Mouse (Mus musculus) left cerebral cortex, adult 6 months (tissue): Measurements from ENCODE around the gene Mtf2. TPM values are rescaled to one million over a fixed set of nuclear protein-coding genes. Genes with fewer than 3 reads are reported as not detected.

Experiments used
- long read RNA-seq, 2 experiments: library from polyadenylated mRNA; unstranded; transcript quantifications; one replicate each; pipeline ENCODE4 v2.0.0; 2019 to 2020
- polyA plus RNA-seq: library from polyadenylated mRNA; unstranded; fragments of <200 nt; fragmentation: Nextera tagmentation; gene quantifications from 2 replicates; pipeline ENCODE4 v1.2.3, GENCODE M21; 2021

Mtf2 gene
- polyA plus RNA-seq: 19.7 and 24.5 TPM in 2 replicates
- long read RNA-seq, experiment 1, full-length matches to known transcripts: 8 of 58 reads
- long read RNA-seq, experiment 1, partial matches to known transcripts: 23 of 58 reads
- long read RNA-seq, experiment 1, other reads (novel, unspliced or antisense): 27 of 58 reads
- long read RNA-seq, experiment 2, partial matches to known transcripts: 13 of 22 reads
- long read RNA-seq, experiment 2, other reads (novel, unspliced or antisense): 8 of 22 reads

GRCm38 (mm10) chr5:108065465-108066411 is at the start of gene Mtf2:
Gene Mtf2 (plus strand): TSS chr5:108065674.

GRCm38 (mm10) chr5:108132441-108133243 is 67.2 kb downstream of the Mtf2 start, which contains the start of the genes Tmed5 and Ccdc18:
Gene Tmed5 (minus strand): TSS chr5:108132620.
Gene Ccdc18 (plus strand): TSS chr5:108132875.

Other genes starting within 250 kb of the Mtf2 start
- gene Ube2d2b, start 235.6 kb upstream of the Mtf2 start, polyA plus RNA-seq: not detected in 2 replicates
- gene Evi5, start 190.6 kb upstream of the Mtf2 start, polyA plus RNA-seq: 31.5 and 65.1 TPM in 2 replicates
- gene Rpl5, start 165.2 kb upstream of the Mtf2 start, polyA plus RNA-seq: 74.5 and 103 TPM in 2 replicates
- gene Fam69a, start 78.6 kb upstream of the Mtf2 start, polyA plus RNA-seq: 14.6 and 17.7 TPM in 2 replicates
- 34.2 and 50.6 TPM in 2 replicates for gene Tmed5, start 66.9 kb downstream of the Mtf2 start, polyA plus RNA-seq
- gene Ccdc18, start 67.2 kb downstream of the Mtf2 start, polyA plus RNA-seq: 0.80 and 1.0 TPM in 2 replicates
- gene Dr1, start 203.2 kb downstream of the Mtf2 start, polyA plus RNA-seq: 15.8 and 17.7 TPM in 2 replicates
- gene Pigg, start 246.9 kb downstream of the Mtf2 start, polyA plus RNA-seq: 4.4 and 5.0 TPM in 2 replicates